Mouse (Mus musculus) ES-Bruce4 (cell line): Measurements from ENCODE around the gene Foxd1.

ENCODE experiments used
- CTCF ChIP-seq: IDR thresholded peaks from one replicate; pipeline ENCODE4 v1.8.1; 2011; ENCODE audit warnings: low read depth, low read length
- POLR2A ChIP-seq: IDR thresholded peaks from one replicate; pipeline ENCODE4 v1.8.1; 2011; ENCODE audit warnings: low read length; ENCODE audit not compliant: insufficient read depth

GRCm38 (mm10) chr13:98391635-98391990 lies 37.6 kb downstream of the Foxd1 start:
- TF ChIP-seq POLR2A: no peak
- TF ChIP-seq CTCF: no peak
